Mouse (Mus musculus): ENCODE results near the gene Bcl9.

The Bcl9 gene

GRCm38 (mm10) chr3:97172632-97173031, 125.1 kb downstream of the Bcl9 start:
- DNase-seq (ENCODE audit: low spot score): no peak

GRCm38 (mm10) chr3:97172231-97172630, 125.5 kb downstream of the Bcl9 start:
- DNase-seq (ENCODE audit: low spot score): no peak

- DNase-seq (ENCODE audit: low spot score): no peak
Measured at GRCm38 (mm10) chr3:97171531-97171930, 126.2 kb downstream of the Bcl9 start.

GRCm38 (mm10) chr3:97167126-97167525, 130.6 kb downstream of the Bcl9 start:
- no peak for DNase-seq (ENCODE audit: low spot score)

- no peak for DNase-seq (ENCODE audit: low spot score)
Measured at GRCm38 (mm10) chr3:97164477-97164876, 133.2 kb downstream of the Bcl9 start.

GRCm38 (mm10) chr3:97161773-97162172, 135.9 kb downstream of the Bcl9 start:
- DNase-seq (ENCODE audit: low spot score): no peak

- DNase-seq (ENCODE audit: low spot score): no peak
Measured at GRCm38 (mm10) chr3:97160908-97161307, 136.8 kb downstream of the Bcl9 start.

GRCm38 (mm10) chr3:97159986-97160385, 137.7 kb downstream of the Bcl9 start:
- no peak for DNase-seq (ENCODE audit: low spot score)

- no peak for DNase-seq (ENCODE audit: low spot score)
Measured at GRCm38 (mm10) chr3:97159509-97159850, 138.2 kb downstream of the Bcl9 start.

GRCm38 (mm10) chr3:97158611-97159508, 138.9 kb downstream of the Bcl9 start, which contains the start of gene Acp6:
Acp6 (plus strand) TSS chr3:97158777.
- peak; percentile 74 for DNase-seq (ENCODE audit: low spot score)

GRCm38 (mm10) chr3:97157958-97158599, 139.6 kb downstream of the Bcl9 start:
- DNase-seq (ENCODE audit: low spot score): peak; percentile 81

- no peak for DNase-seq (ENCODE audit: low spot score)
Measured at GRCm38 (mm10) chr3:97157308-97157707, 140.4 kb downstream of the Bcl9 start.

GRCm38 (mm10) chr3:97156431-97156830, 141.3 kb downstream of the Bcl9 start:
- no peak for DNase-seq (ENCODE audit: low spot score)

Data from ovary, postnatal 10 days (tissue).